10 mouse cellular contexts compared by ENCODE assay signal in the genomic region with DNA sequence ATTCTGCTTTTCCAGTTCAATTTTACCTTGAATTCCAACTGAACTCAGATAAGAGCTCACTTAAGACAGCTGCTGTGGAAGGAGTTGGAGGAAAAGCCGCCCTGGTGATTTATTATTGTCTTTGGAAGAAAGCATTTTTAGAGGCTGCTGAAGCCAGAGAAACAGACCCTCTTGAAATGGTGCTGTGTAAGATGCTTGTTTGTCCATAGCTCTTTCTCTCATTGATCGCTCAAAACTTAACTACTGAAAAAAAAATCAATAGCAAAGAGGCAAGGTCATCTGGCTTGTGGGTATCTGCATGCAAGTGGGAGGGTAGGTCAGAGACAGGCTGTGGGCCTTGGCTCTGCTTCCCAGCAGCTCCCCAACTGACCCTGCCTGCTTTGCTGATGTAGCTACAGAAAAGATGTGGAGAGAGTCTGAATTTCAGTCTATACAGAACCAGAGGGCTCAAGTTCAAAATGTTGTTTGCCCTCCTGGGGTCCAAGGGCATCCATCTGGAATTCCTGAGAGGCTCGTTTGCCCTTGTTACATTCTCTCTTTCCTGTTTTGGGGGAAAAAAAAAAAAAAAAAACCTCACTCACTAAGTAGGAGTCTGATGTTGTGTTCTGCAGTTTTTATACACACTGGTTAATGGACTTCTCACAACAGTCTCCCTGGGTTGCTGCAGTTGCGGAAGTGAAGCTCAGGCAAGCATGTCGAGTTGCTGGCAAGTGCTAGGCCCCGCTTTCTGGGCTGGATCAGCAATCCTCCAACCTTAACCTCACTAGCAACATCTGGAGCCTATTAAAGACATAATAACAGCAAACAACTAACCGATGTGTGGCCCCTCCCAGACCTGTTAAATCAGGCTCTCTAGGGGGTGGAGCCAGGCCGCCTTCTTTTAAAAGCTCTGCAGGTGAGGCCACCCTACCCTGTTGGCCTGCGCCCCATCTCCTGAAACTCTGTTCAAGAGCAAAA.
DNase-seq lines count a peak whose midpoint lies in the region; ATAC-seq lines count a peak whose summit lies in the region.
"Had no signal": no experiment of that assay in that cellular context is flagged by ENCODE, and none has a peak within 500 bp of the region (broad histone marks: within the 10 kb centered on the region; RNA-seq: fewer than 3 reads in every experiment).

No protein-coding gene starts in this region.

- H3K9me3 ChIP-seq in hindbrain, embryonic 12.5 days (replicated peaks) = no peaks in the 10 kb centered on the region
- no peaks in the 10 kb centered on the region for H3K9me3 ChIP-seq in limb, embryonic 10.5 days (replicated peaks)
- H3K9me3 ChIP-seq in stomach, embryonic 15.5 days = no peaks in the 10 kb centered on the region
- no peaks in the 10 kb centered on the region for H3K9me3 ChIP-seq in forebrain, embryonic 14.5 days (replicated peaks; ENCODE audit: control insufficient read depth, low read length)
- H3K9me3 ChIP-seq: heart, embryonic 15.5 days had no signal

- no peak overlapping the region for H3K9ac ChIP-seq in hindbrain, embryonic 12.5 days
- no peak overlapping the region for H3K9ac ChIP-seq in stomach, embryonic 15.5 days
- H3K9ac ChIP-seq in forebrain, embryonic 14.5 days (ENCODE audit: low read length) = no peak overlapping the region
- H3K9ac ChIP-seq: heart, embryonic 15.5 days had no signal

- no peak overlapping the region for H3K4me3 ChIP-seq in hindbrain, embryonic 12.5 days
- H3K4me3 ChIP-seq in limb, embryonic 10.5 days = 0 out of 2 replicates have a peak overlapping the region, but pooled peaks have one; percentile 5
- H3K4me3 ChIP-seq in stomach, embryonic 15.5 days (replicated peaks) = no peak overlapping the region
- no peak overlapping the region for H3K4me3 ChIP-seq in forebrain, embryonic 14.5 days (ENCODE audit: low read depth, low read length)
- H3K4me3 ChIP-seq: heart, embryonic 15.5 days had no signal

- no peak for ATAC-seq in hindbrain, embryonic 12.5 days (ENCODE audit: low FRiP score)
- ATAC-seq in stomach, embryonic 15.5 days (ENCODE audit: insufficient read depth, low FRiP score, low read depth) = peak; percentile 39; the same call in 1 of the 2 replicates
- ATAC-seq in forebrain, embryonic 14.5 days = no peak

- no peaks in the 10 kb centered on the region for H3K36me3 ChIP-seq in hindbrain, embryonic 12.5 days
- H3K36me3 ChIP-seq in limb, embryonic 10.5 days = no peaks in the 10 kb centered on the region
- no peaks in the 10 kb centered on the region for H3K36me3 ChIP-seq in stomach, embryonic 15.5 days
- no peaks in the 10 kb centered on the region for H3K36me3 ChIP-seq in forebrain, embryonic 14.5 days (ENCODE audit: control insufficient read depth, insufficient read depth, low read length)
- H3K36me3 ChIP-seq: heart, embryonic 15.5 days had no signal

- H3K4me1 ChIP-seq in hindbrain, embryonic 12.5 days = peaks cover 29% of the 10 kb centered on the region
- peaks cover 59% of the 10 kb centered on the region for H3K4me1 ChIP-seq in limb, embryonic 10.5 days
- peaks cover 18% of the 10 kb centered on the region for H3K4me1 ChIP-seq in stomach, embryonic 15.5 days
- peaks cover 4% of the 10 kb centered on the region; the same call in 1 of the 2 replicates for H3K4me1 ChIP-seq in forebrain, embryonic 14.5 days (ENCODE audit: control insufficient read depth, insufficient read depth, low read length)

- H3K27me3 ChIP-seq in hindbrain, embryonic 12.5 days = peaks cover 5% of the 10 kb centered on the region; the same call in 1 of the 2 replicates
- no peaks in the 10 kb centered on the region for H3K27me3 ChIP-seq in limb, embryonic 10.5 days (ENCODE audit: low read depth, poor library complexity, severe bottlenecking)
- H3K27me3 ChIP-seq in stomach, embryonic 15.5 days (replicated peaks) = no peaks in the 10 kb centered on the region
- H3K27me3 ChIP-seq in forebrain, embryonic 14.5 days (replicated peaks; ENCODE audit: control insufficient read depth, insufficient read depth, low read length) = no peaks in the 10 kb centered on the region

- peak; percentile 16 for DNase-seq in ovary, postnatal 36 days (ENCODE audit: low spot score)
- no peak for DNase-seq in ovary, postnatal 14 days (ENCODE audit: low spot score)
- DNase-seq in limb, embryonic 10.5 days (ENCODE audit: low spot score) = peak; percentile 76
- no peak for DNase-seq in cerebellum, adult 9-10 months
- DNase-seq in testis, postnatal 10 days (ENCODE audit: low spot score) = no peak
- DNase-seq in forebrain, embryonic 14.5 days (ENCODE audit: low spot score) = no peak
- DNase-seq: cerebellum, postnatal 25 days had no signal

- H3K27ac ChIP-seq in hindbrain, embryonic 12.5 days = peak overlapping the region; percentile 30; the same call in 1 of the 2 replicates
- H3K27ac ChIP-seq in limb, embryonic 10.5 days = peak overlapping the region; percentile 86
- H3K27ac ChIP-seq in stomach, embryonic 15.5 days = peak overlapping the region; percentile 17; the same call in 1 of the 2 replicates
- H3K27ac ChIP-seq in forebrain, embryonic 14.5 days (ENCODE audit: low read depth, low read length) = no peak overlapping the region
- H3K27ac ChIP-seq: heart, embryonic 15.5 days had no signal

- WGBS in hindbrain, embryonic 12.5 days = 56% methylated on average over 9 of the region's 9 CpGs
- 19% methylated on average over 9 of the region's 9 CpGs for WGBS in limb, embryonic 10.5 days
- WGBS in stomach, embryonic 15.5 days = 41% methylated on average over 9 of the region's 9 CpGs
- WGBS in forebrain, embryonic 14.5 days = 57% methylated on average over 9 of the region's 9 CpGs

- H3K4me2 ChIP-seq in hindbrain, embryonic 12.5 days (replicated peaks) = no peak overlapping the region
- H3K4me2 ChIP-seq in stomach, embryonic 15.5 days = no peak overlapping the region
- no peak overlapping the region for H3K4me2 ChIP-seq in forebrain, embryonic 14.5 days (ENCODE audit: low read length)
- H3K4me2 ChIP-seq: heart, embryonic 15.5 days had no signal

Comparison
In these comparisons a context has a peak if more than half of its experiments do, and no peak if none do; other contexts are left out.
1. DNase-seq: peak in ovary, postnatal 36 days (single experiment) and limb, embryonic 10.5 days (single experiment); none in ovary, postnatal 14 days (single experiment), cerebellum, adult 9-10 months (single experiment), testis, postnatal 10 days (single experiment) and forebrain, embryonic 14.5 days (single experiment).